Comparison of ENCODE assay signal across 23 mouse cellular contexts in the genomic region with DNA sequence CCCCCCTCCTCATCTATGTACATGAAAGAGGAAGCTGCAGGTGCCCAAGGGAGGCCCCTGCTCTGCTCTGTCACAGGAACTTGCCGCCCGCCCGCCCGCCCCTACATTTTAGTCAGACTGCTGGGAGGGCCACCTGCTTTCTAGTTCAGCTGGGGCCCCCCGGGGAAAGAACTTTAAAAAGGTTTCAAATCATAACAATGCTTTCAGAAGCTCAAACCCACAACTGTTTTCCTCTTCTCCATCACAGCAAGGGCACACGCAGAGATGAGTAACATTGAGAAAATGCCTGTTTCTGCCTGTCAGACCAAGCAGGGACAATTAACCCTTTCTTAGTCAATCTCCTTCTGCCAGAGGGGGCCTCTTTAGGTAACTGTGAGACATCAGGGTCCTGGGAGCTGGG. TPM values are rescaled to one million over a fixed set of nuclear protein-coding genes. Genes with fewer than 3 reads are reported as not detected.
A peak's percentile ranks its signal among the peaks of the same experiment; 100 is the strongest.
DNase-seq lines count a peak whose midpoint lies in the region; ATAC-seq and TF ChIP-seq lines count a peak whose summit lies in the region.
"Had no signal": no experiment of that assay in that cellular context is flagged by ENCODE, and none has a peak within 500 bp of the region (broad histone marks: within the 10 kb centered on the region; RNA-seq: fewer than 3 reads in every experiment).

No protein-coding gene starts in this region.

- TF ChIP-seq CTCF in liver, postnatal 0 days (IDR thresholded peaks at IDR 0.05; ENCODE audit: low read depth): no peak

- no peaks in the 10 kb centered on the region for H3K4me1 ChIP-seq in liver, postnatal 0 days (ENCODE audit: insufficient read depth)
- H3K4me1 ChIP-seq: embryonic facial prominence, embryonic 13.5 days; embryonic facial prominence, embryonic 15.5 days had no signal

- H3K4me2 ChIP-seq in liver, postnatal 0 days (ENCODE audit: low read depth, low read length): no peak overlapping the region
- H3K4me2 ChIP-seq: embryonic facial prominence, embryonic 13.5 days; embryonic facial prominence, embryonic 15.5 days; forebrain, embryonic 12.5 days had no signal

- H3K9me3 ChIP-seq in liver, postnatal 0 days (ENCODE audit: low read length): no peaks in the 10 kb centered on the region
- H3K9me3 ChIP-seq: embryonic facial prominence, embryonic 13.5 days; embryonic facial prominence, embryonic 15.5 days; forebrain, embryonic 10.5 days; forebrain, embryonic 12.5 days had no signal

- 42% methylated on average over 6 of the region's 6 CpGs for WGBS in liver, postnatal 0 days (ENCODE audit: insufficient replicate concordance)

- no peak for ATAC-seq in liver, postnatal 0 days
- ATAC-seq: activated CD4-positive, CD25-positive, alpha-beta regulatory T cell, adult 4 months; forebrain, embryonic 14.5 days; forebrain, embryonic 16.5 days; Patski had no signal

- no peak overlapping the region; the same call in 1 of the 2 replicates for H3K27ac ChIP-seq in liver, postnatal 0 days (ENCODE audit: low read depth)
- H3K27ac ChIP-seq: embryonic facial prominence, embryonic 13.5 days; embryonic facial prominence, embryonic 15.5 days; forebrain, embryonic 10.5 days; forebrain, embryonic 12.5 days had no signal

- no peaks in the 10 kb centered on the region for H3K36me3 ChIP-seq in liver, postnatal 0 days (replicated peaks; ENCODE audit: insufficient read depth, low read length)
- H3K36me3 ChIP-seq: embryonic facial prominence, embryonic 13.5 days; embryonic facial prominence, embryonic 15.5 days; forebrain, embryonic 10.5 days; forebrain, embryonic 12.5 days; G1E had no signal

- H3K27me3 ChIP-seq in liver, postnatal 0 days (ENCODE audit: insufficient read depth, low read length): no peaks in the 10 kb centered on the region
- H3K27me3 ChIP-seq: embryonic facial prominence, embryonic 13.5 days; forebrain, embryonic 12.5 days had no signal

- peak; percentile 19 for DNase-seq in liver, postnatal 0 days
- DNase-seq in liver: no peak
- DNase-seq in spleen, adult 18-20 months: peak; percentile 4 to 13
- no peak for DNase-seq in spleen, adult 12 weeks (ENCODE audit: low spot score)
- peak; percentile 16 for DNase-seq in thymus, postnatal 0 days (ENCODE audit: low spot score)
- DNase-seq in thymus, postnatal 14 days: no peak
- peak; percentile 29 for DNase-seq in A20 (ENCODE audit: low read depth, low spot score)
- DNase-seq in cerebellum, postnatal 25 days: no peak
- DNase-seq: cerebellum, adult 11-12 months; cerebellum, adult 2 months; cerebellum, adult 9-10 months; cerebellum, postnatal 36 days had no signal

- no peak overlapping the region for H3K4me3 ChIP-seq in liver, postnatal 0 days (ENCODE audit: low read depth, low read length)
- H3K4me3 ChIP-seq: embryonic facial prominence, embryonic 13.5 days; embryonic facial prominence, embryonic 15.5 days; erythroblast, embryonic 14.5 days; forebrain, embryonic 10.5 days; forebrain, embryonic 12.5 days had no signal

- no peak for TF ChIP-seq EP300 in liver, postnatal 0 days (IDR thresholded peaks at IDR 0.05; ENCODE audit: low read depth)

- H3K9ac ChIP-seq in liver, postnatal 0 days (replicated peaks): no peak overlapping the region
- H3K9ac ChIP-seq: embryonic facial prominence, embryonic 13.5 days; embryonic facial prominence, embryonic 15.5 days; forebrain, embryonic 12.5 days had no signal

RNA-seq across cellular contexts. Expression of a gene that starts 49.4 kb away (rescaled TPM):
- polyA plus RNA-seq in liver, postnatal 0 days (2015; fragmentation: Nextera tagmentation; extraction: Ambion mirVana): not detected in 2 replicates
- 0.10 TPM in 1 of 2 replicates, not detected in the other for polyA plus RNA-seq in thymus, postnatal 0 days (2015; fragmentation: Nextera tagmentation; extraction: Ambion mirVana)
- polyA plus RNA-seq: activated CD4-positive, CD25-positive, alpha-beta regulatory T cell, adult 4 months; C2C12; embryonic facial prominence, embryonic 15.5 days; erythroblast, embryonic 14.5 days; G1E; Patski had no signal

Comparison
In these comparisons a context has a peak if more than half of its experiments do, and no peak if none do; other contexts are left out.
1. DNase-seq: peak in liver, postnatal 0 days (single experiment), spleen, adult 18-20 months (2 of 2), thymus, postnatal 0 days (single experiment) and A20 (single experiment); none in liver (single experiment), spleen, adult 12 weeks (single experiment), thymus, postnatal 14 days (single experiment) and cerebellum, postnatal 25 days (0 of 2).